Mouse (Mus musculus) MEL (cell line): Measurements from ENCODE around the gene Stk35.

ENCODE experiments used
- MAFK ChIP-seq: IDR thresholded peaks from 2 replicates; pipeline ENCODE4 v1.6.1; 2011; ENCODE audit warnings: low read depth, mild to moderate bottlenecking, low read length, improper control_type of control experiment, borderline replicate concordance
- POLR2A ChIP-seq, 2 experiments: IDR thresholded peaks; 2 replicates each; pipeline ENCODE4 v1.6.1; 2011 to 2012; ENCODE audit warnings: low read length in 2 of 2, mild to moderate bottlenecking in 2 of 2, control low read depth in 1 of 2, improper control_type of control experiment in 1 of 2, low read depth in 1 of 2, moderate library complexity in 1 of 2; ENCODE audit not compliant: control insufficient read depth in 1 of 2, insufficient read depth in 1 of 2, poor library complexity in 1 of 2
- TCF12 ChIP-seq: IDR thresholded peaks from 2 replicates; pipeline ENCODE4 v1.6.1; 2014; ENCODE audit warnings: low read depth, mild to moderate bottlenecking, inconsistent platforms, low read length, improper control_type of control experiment, moderate library complexity

GRCm38 (mm10) chr2:129806486-129806885 is 6.2 kb downstream of the Stk35 start:
- TF ChIP-seq TCF12 (no peak), MAFK (no peak), POLR2A (IDR thresholded peaks at IDR 0.05; ENCODE audit: control insufficient read depth in 1 of 2, insufficient read depth in 1 of 2, low read depth in 1 of 2, low read length in 2 of 2, poor library complexity in 1 of 2) (no peak)
